Mouse (Mus musculus): ENCODE data around the gene Kdm4d.

GRCm38 (mm10) chr9:14521695-14522094, 21.4 kb upstream of the Kdm4d start:
- TF ChIP-seq CTCF (IDR thresholded peaks at IDR 0.05; ENCODE audit: borderline replicate concordance, insufficient read depth, low read depth, low read length) (no peak), POLR2A (IDR thresholded peaks at IDR 0.05; ENCODE audit: borderline replicate concordance, insufficient read depth, low read length) (no peak)

All from cerebellum, adult 2 months (tissue).